Mouse (Mus musculus) neutrophil, adult 65 days (primary cell): Measurements from ENCODE around the gene 1700001F09Rik. TPM values are rescaled to one million over a fixed set of nuclear protein-coding genes. Genes with fewer than 3 reads are reported as not detected.

Experiments
- total RNA-seq: library from RNA; stranded (reverse); gene quantifications from 2 replicates; pipeline ENCODE4 v1.2.4, GENCODE M21; 2023

1700001F09Rik gene
- not detected in 2 replicates for total RNA-seq

DNA sequence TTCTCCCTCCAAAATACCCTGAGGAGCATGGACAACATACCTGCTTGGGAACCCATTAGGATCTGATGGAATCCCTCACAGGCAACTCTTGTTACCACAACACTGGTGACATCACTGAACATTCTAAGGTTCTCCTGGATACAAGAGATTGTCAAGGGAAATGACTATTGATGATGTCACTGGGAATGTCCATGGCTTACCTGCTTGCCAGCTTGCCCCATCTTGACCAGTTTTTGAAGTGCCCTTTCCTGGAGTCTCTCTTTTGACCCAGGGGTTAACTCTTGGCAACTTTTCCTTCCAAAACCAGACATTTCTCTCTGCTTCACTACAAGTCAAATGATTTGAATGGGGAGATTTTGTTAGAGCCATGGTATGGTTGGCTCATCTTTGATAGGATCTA lies at the start of gene 1700001F09Rik:
1700001F09Rik (minus strand) TSS at position 101 of the 400 bp plus-strand sequence.

DNA sequence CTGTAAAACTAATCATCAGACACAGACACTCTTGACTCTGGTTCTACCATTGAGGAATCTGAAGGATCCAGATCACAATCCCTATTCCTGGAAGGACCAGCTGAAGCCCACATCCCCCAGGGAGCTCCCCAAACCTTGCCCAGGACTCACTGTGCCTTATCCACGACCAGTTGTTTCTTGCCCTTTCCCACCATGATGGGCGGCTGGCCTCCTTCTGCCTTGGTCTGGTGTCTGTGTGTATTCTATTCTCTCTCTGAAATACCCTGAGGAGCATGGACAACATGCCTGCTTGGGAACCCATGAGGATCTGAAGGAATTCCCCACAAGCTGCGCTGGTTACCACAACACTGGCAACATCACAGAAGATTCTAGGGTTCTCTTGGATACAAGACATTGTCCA lies 54.1 kb downstream of the 1700001F09Rik start, which contains the start of gene Gm8127:
Gm8127 (minus strand) TSS at position 330 of the 400 bp plus-strand sequence.

Other genes with a start within 250 kb of the 1700001F09Rik start
- not detected in 2 replicates for gene Gm8104, start 247.2 kb downstream of the 1700001F09Rik start, total RNA-seq
- gene Gm7233, start 167.9 kb downstream of the 1700001F09Rik start, total RNA-seq, result not detected in 2 replicates
- gene Gm8122, start 112.5 kb downstream of the 1700001F09Rik start, total RNA-seq, result not detected in 2 replicates
- gene Gm8126, start 89.2 kb downstream of the 1700001F09Rik start, total RNA-seq, result not detected in 2 replicates
- not detected in 2 replicates for gene Gm9732, start 72.8 kb downstream of the 1700001F09Rik start, total RNA-seq
- not detected in 2 replicates for gene Gm8127, start 54.0 kb downstream of the 1700001F09Rik start, total RNA-seq
- gene Gm8138, start 68.5 kb upstream of the 1700001F09Rik start, total RNA-seq, result not detected in 2 replicates
- gene Gm5799, start 195.8 kb upstream of the 1700001F09Rik start, total RNA-seq, result not detected in 2 replicates
- not detected in 2 replicates for gene Gm17654, start 231.3 kb upstream of the 1700001F09Rik start, total RNA-seq